Comparison of ENCODE assay signal across 12 mouse cellular contexts in the genomic region with DNA sequence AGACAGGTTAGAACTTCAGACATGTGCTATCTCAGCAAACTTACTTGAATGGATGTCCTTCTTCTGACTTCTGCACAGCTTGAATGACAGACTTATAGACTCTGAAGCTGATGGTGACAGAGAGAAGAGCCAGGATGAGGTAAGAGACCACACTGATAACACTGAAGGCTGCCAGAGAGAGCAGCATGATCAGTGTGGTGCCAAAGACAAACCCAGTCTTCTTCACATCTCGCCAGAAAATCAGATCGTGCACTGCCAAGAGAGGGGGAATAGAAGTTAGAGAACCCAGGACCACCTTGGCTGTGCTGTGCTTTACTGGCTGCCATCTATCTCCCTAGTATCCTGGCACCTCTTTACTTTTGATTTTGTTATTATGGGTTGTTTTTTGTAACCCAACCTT.
"Had no signal": no experiment of that assay in that cellular context is flagged by ENCODE, and none has a peak within 500 bp of the region (broad histone marks: within the 10 kb centered on the region; RNA-seq: fewer than 3 reads in every experiment).

No protein-coding gene starts in this region.

- H3K27ac ChIP-seq: kidney, postnatal 0 days; limb, embryonic 10.5 days; liver, embryonic 15.5 days; midbrain, embryonic 13.5 days; stomach, embryonic 15.5 days had no signal

- H3K4me3 ChIP-seq: limb, embryonic 10.5 days; liver, embryonic 15.5 days; midbrain, embryonic 13.5 days; stomach, embryonic 15.5 days had no signal

- ATAC-seq: lung, postnatal 0 days; midbrain, embryonic 13.5 days had no signal

- DNase-seq: kidney, postnatal 36 days; lung, adult 2 months; lung, postnatal 36 days; right cerebral cortex, postnatal 14 days; thymus, postnatal 4 days had no signal

- H3K9ac ChIP-seq: liver, embryonic 15.5 days; midbrain, embryonic 13.5 days; stomach, embryonic 15.5 days had no signal

- H3K4me2 ChIP-seq: liver, embryonic 11.5 days; liver, embryonic 15.5 days; midbrain, embryonic 13.5 days; stomach, embryonic 15.5 days had no signal

- H3K27me3 ChIP-seq: liver, embryonic 15.5 days; midbrain, embryonic 13.5 days; stomach, embryonic 15.5 days had no signal

- H3K4me1 ChIP-seq: limb, embryonic 10.5 days; liver, embryonic 15.5 days had no signal

- H3K9me3 ChIP-seq: limb, embryonic 10.5 days; liver, embryonic 15.5 days; midbrain, embryonic 13.5 days; stomach, embryonic 15.5 days had no signal
